Mouse (Mus musculus): Measurements from ENCODE around the gene Oas2. TPM values are rescaled to one million over a fixed set of nuclear protein-coding genes. Genes with fewer than 3 reads are reported as not detected.
A peak's percentile ranks its signal among the peaks of the same experiment; 100 is the strongest.

The Oas2 gene
- polyA plus RNA-seq, 1 experiment from 2014 or later, result 0.20 TPM

DNA sequence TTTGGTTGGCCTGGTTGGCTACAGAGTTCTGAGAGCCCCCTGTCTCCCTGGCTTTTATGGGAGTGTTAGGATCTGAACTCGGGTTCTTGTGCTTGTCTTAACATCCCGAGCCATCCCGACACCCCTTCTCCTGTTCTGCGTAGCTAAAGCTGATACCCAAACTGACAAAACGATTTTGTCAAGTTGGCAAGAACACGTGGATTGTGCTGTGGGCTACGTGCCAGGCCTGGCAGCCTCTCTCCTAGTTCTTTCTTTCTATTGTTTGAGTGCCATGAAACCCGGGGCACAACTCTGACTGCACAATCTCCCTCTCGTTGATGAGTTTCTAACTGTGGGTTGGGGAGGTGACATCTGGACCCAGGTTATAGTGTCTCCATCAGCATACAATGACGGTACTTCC is 20.3 kb downstream of the Oas2 start:
- Histone ChIP-seq H3K9me3 (replicated peaks) (no peaks in the 10 kb centered on the region), H3K27me3 (replicated peaks) (no peaks in the 10 kb centered on the region), H3K4me1 (no peaks in the 10 kb centered on the region), H3K4me2 (no peak overlapping the region), H3K9ac (replicated peaks) (no peak overlapping the region), H3K36me3 (no peaks in the 10 kb centered on the region), H3K27ac (replicated peaks) (no peak overlapping the region), H3K4me3 (replicated peaks) (no peak overlapping the region)
- no peak for ATAC-seq (ENCODE audit: low FRiP score)
- 60% methylated on average over 10 of the region's 10 CpGs for WGBS

DNA sequence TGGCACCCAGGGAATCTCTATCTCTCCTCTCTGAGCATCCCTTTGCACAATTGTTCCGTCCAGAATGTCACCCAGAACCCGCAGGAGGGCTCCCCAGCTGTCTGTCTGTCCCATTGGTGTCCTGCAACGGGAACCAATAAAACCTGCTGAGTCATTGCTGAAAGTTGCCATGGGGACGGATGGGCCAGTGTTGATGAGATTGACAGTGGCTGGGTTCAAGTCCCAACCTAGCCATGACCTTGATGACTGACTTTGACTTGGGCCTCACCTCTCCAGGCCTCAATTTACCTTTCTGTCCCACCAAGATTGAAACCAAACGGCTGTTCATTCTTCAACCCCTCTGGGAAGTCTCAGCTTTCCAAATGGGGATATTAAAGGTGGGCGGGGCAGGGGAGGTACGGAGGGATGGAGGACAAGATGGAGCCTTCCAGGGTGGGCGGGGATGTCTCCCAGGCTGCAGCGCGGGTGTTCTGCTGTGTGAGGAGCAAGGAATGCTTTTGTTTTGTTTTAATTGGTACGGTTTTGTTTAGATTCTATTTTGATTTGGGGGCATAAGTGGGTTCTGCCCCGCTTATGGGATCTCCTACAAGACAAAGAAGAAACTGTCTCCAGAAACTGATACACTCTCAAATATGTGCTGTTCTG is 23.7 kb downstream of the Oas2 start:
- H3K9me3 ChIP-seq (replicated peaks), result no peaks in the 10 kb centered on the region
- no peak overlapping the region for H3K4me2 ChIP-seq
- H3K9ac ChIP-seq (replicated peaks), result no peak overlapping the region
- ATAC-seq (ENCODE audit: low FRiP score), result no peak
- no peaks in the 10 kb centered on the region for H3K36me3 ChIP-seq
- no peak overlapping the region for H3K27ac ChIP-seq (replicated peaks)
- H3K4me1 ChIP-seq, result no peaks in the 10 kb centered on the region
- WGBS, result 48% methylated on average over 12 of the region's 12 CpGs
- no peak overlapping the region for H3K4me3 ChIP-seq (replicated peaks)
- no peaks in the 10 kb centered on the region for H3K27me3 ChIP-seq (replicated peaks)

DNA sequence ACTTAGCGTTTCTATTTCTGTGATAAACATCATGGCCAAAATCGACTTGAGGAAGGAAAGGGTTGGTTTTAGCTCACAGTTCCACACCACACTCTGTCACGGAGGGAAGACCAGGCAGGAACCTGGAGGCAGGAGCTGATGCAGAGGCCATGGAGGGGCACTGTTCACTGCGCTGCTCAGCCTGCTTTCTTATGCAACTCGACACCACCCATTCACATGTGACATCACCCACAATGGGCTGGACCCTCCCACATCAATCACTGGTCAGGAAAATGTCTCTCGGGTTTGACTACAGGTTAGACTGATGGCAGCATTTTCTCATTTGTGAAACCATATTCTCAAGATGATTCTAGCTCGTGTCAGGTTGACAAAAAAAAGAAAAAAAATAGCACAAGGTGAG is 28.6 kb downstream of the Oas2 start:
- H3K9ac ChIP-seq (replicated peaks), result no peak overlapping the region
- no peak for ATAC-seq (ENCODE audit: low FRiP score)
- 61% methylated on average over 7 of the region's 7 CpGs for WGBS

DNA sequence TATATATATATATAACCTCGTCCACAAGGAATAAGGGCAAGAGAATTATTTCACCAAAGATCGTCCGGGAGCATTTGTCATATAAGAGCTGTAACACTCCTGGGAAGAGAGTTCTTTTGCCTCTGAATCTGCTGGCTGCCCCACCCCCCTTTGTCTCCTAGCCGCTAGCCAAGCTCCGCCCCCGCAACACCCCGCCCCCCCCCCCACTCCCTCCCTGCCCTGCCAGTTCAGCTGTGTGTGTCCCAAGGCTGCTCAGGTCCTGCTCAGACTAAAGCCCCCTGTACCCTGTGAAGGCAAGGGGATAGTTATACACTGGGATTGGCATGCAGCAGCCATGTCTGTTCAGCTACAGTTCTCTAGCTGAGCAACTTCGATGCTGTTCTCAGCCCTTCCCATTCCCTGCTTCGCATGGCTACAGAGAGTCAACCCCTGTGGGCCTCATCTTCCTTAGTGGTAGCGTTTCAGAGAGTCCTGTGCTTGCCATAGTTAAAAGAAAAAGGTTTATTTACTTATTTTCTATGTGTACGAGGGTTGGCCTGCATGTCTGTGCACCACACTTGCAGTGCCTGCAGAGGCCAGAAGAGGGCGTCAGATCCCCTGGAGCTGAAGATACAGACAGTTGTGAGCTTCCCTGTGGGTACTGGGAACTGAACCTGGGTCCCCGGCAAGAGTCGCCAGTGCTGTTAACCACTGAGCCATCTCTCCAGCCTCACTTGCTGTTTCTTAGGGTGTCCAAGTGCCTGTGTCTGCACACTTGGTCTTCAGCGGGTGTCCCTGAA is 30.9 kb downstream of the Oas2 start:
- Histone ChIP-seq H3K4me1 (peaks cover 5% of the 10 kb centered on the region), H3K27me3 (replicated peaks) (peaks cover 14% of the 10 kb centered on the region), H3K9me3 (replicated peaks) (no peaks in the 10 kb centered on the region), H3K36me3 (no peaks in the 10 kb centered on the region), H3K27ac (replicated peaks) (no peak overlapping the region), H3K9ac (replicated peaks) (no peak overlapping the region), H3K4me3 (replicated peaks) (no peak overlapping the region), H3K4me2 (no peak overlapping the region)
- WGBS, result 53% methylated on average over 14 of the region's 15 CpGs
- ATAC-seq (ENCODE audit: low FRiP score), result no peak

More for the DNA sequence above, 28.6 kb downstream of the Oas2 start:
- Histone ChIP-seq H3K27me3 (replicated peaks) (0 out of 2 replicates have a peak, but pooled peaks cover 5% of the 10 kb centered on the region), H3K4me2 (no peak overlapping the region), H3K4me1 (no peaks in the 10 kb centered on the region), H3K27ac (replicated peaks) (no peak overlapping the region), H3K36me3 (no peaks in the 10 kb centered on the region), H3K9me3 (replicated peaks) (no peaks in the 10 kb centered on the region), H3K4me3 (replicated peaks) (no peak overlapping the region)

DNA sequence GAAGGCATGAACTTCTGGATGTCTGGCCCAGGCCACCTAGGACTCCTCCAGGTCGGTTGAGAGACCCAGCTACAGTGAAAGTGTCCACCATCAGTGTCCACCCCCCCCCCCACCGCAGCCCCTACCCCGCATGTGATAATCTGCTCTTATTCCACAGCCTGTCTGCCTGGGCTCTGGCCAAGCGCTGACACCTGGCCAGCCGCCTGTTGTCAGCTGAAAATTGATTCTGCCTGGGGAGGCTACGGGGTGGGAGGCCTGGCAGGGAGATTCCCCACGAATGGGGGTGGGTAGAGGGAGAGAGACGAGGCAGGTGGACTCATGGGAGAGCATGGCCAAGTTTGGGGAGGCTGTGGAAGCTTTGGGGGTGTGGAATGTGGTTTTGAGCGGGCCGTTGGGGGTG is 32.5 kb downstream of the Oas2 start:
- Histone ChIP-seq H3K4me2 (no peak overlapping the region), H3K9me3 (replicated peaks) (no peaks in the 10 kb centered on the region), H3K27me3 (replicated peaks) (peaks cover 26% of the 10 kb centered on the region), H3K27ac (replicated peaks) (no peak overlapping the region), H3K9ac (replicated peaks) (no peak overlapping the region), H3K4me3 (replicated peaks) (no peak overlapping the region), H3K36me3 (no peaks in the 10 kb centered on the region), H3K4me1 (peaks cover 11% of the 10 kb centered on the region)
- WGBS, result 77% methylated on average over 10 of the region's 10 CpGs
- no peak for ATAC-seq (ENCODE audit: low FRiP score)

DNA sequence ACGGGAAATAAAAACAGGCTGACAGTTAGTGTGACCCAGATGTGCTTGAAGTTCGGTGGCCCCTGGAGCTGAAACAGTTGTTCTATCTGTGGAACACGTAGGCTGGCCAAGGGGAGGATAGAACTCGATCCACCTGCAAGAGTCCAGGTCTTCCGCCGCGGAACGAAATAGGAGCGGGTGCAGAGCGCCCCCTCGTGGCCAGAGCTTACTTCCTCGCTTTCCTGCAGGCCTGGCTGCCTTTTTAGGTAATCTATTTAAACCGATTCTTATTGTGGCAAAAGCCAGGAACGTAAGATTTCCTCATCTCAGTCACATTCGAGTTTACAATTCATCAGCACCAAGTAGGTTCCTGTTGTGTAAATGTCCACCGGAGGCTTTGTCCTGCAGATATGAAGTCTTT is 35.3 kb downstream of the Oas2 start:
- Histone ChIP-seq H3K4me1 (peaks cover 30% of the 10 kb centered on the region), H3K4me3 (replicated peaks) (no peak overlapping the region), H3K36me3 (no peaks in the 10 kb centered on the region), H3K27me3 (replicated peaks) (peaks cover 26% of the 10 kb centered on the region), H3K9ac (replicated peaks) (no peak overlapping the region), H3K27ac (replicated peaks) (no peak overlapping the region), H3K9me3 (replicated peaks) (no peaks in the 10 kb centered on the region), H3K4me2 (peak overlapping the region; percentile 28)
- 3% methylated on average over 16 of the region's 16 CpGs for WGBS
- ATAC-seq (ENCODE audit: low FRiP score), result no peak

DNA sequence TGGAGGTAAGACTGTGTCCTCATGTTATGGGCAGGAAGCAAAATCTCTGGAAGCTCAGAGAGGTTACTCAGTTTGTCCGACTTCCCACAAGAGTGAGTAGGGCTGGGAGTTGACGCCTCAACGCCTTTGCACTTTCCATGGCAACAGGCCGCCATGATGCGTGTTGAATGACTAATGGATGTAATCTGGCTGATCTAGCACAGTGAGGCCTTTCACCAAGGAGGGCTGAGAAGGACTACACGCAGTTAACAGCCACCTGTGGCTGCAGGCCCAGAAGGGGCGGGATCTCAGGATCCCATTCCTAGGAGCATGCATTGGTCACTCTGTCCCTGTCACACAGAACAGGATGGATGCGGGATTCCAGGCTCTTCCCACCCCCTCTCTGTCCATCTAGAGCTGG is 36.9 kb downstream of the Oas2 start:
- Histone ChIP-seq H3K27me3 (replicated peaks) (peaks cover 26% of the 10 kb centered on the region), H3K27ac (replicated peaks) (no peak overlapping the region), H3K4me1 (peaks cover 46% of the 10 kb centered on the region), H3K9me3 (replicated peaks) (no peaks in the 10 kb centered on the region), H3K4me2 (no peak overlapping the region; the same call in 1 of the 2 replicates), H3K4me3 (replicated peaks) (no peak overlapping the region), H3K9ac (replicated peaks) (no peak overlapping the region), H3K36me3 (no peaks in the 10 kb centered on the region)
- ATAC-seq (ENCODE audit: low FRiP score), result no peak
- 52% methylated on average over 8 of the region's 8 CpGs for WGBS

DNA sequence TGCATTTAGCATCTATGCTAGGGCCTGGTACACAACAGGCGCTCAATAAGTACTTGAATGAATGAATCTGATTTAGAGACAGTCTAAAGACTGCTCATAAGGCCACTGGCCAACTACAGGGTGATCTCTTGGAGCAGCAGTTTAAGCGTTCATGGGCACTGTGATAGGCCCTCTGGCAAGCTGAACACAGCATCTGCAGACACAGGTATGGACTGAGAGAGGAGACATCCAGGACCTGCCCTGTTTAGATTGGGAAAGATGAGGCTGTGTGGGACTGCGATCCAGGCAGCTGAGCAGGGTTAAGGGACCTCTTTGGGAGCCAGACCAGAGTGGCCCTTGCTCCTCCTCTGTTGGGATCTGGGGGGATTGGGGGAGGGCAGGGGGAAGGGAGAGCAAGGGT is 37.8 kb downstream of the Oas2 start, which contains the start of gene Dtx1:
Dtx1 (minus strand) TSS at position 101 of the 400 bp plus-strand sequence.
- H3K9me3 ChIP-seq (replicated peaks), result no peaks in the 10 kb centered on the region
- WGBS, result 29% methylated on average over 3 of the region's 3 CpGs
- ATAC-seq (ENCODE audit: low FRiP score), result peak; percentile 5; the same call in 1 of the 2 replicates
- peaks cover 26% of the 10 kb centered on the region for H3K27me3 ChIP-seq (replicated peaks)
- peaks cover 55% of the 10 kb centered on the region for H3K4me1 ChIP-seq
- H3K9ac ChIP-seq (replicated peaks), result peak within 1 kb of the TSS; percentile 96
- no peaks in the 10 kb centered on the region for H3K36me3 ChIP-seq
- peak within 1 kb of the TSS; percentile 89 for H3K27ac ChIP-seq (replicated peaks)
- peak within 1 kb of the TSS; percentile 93 for H3K4me2 ChIP-seq
- peak within 1 kb of the TSS; percentile 76 for H3K4me3 ChIP-seq (replicated peaks)

DNA sequence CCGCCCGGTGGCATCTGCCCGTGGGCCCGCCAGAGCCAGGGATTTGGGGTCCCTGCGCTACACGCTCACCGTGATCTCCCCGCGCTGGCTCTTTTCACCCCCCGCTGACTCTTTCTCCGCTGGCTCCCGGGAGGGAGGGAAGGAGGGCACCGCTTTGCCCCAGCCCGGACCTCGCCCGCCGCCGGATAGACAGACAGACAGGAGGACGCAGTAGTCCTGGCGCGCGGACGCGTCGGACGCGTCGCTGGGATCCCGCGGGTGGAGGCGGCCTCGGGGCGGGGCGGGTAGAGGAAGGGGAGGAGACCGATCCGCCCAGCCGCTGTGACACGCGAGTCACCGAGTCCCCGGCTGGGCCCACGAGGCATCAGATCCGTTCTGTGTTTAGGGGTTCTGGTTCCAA is 38.2 kb downstream of the Oas2 start:
- peak; percentile 60 for ATAC-seq (ENCODE audit: low FRiP score)
- Histone ChIP-seq H3K9me3 (replicated peaks) (no peaks in the 10 kb centered on the region), H3K4me2 (peak overlapping the region; percentile 93), H3K27ac (replicated peaks) (peak overlapping the region; percentile 89), H3K4me1 (peaks cover 59% of the 10 kb centered on the region), H3K9ac (replicated peaks) (peak overlapping the region; percentile 96), H3K27me3 (replicated peaks) (peaks cover 24% of the 10 kb centered on the region), H3K4me3 (replicated peaks) (peak overlapping the region; percentile 76), H3K36me3 (no peaks in the 10 kb centered on the region)
- WGBS, result under 1% methylated on average over 36 of the region's 43 CpGs

DNA sequence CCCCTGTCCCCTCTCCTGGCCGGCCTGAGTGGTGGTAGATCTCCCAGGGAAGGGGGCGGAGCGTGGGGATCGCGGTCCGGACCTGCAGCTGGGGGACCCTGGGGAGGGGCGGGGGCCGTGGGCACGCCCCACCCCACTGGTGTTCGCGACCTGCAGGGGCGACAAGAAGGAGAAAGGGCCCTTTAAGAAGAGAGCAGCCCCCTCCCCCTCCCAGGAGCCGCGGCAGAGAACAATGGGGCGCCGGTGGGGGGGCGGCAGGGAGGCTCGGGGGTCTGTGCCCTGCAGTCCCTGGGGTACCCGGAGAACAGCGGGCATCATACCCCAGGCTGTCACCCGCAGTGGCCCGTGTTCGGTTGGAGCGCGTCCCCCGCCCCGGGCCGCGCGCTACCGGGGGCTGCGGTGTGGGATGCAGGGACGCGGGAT is 38.8 kb downstream of the Oas2 start:
- peak; percentile 50 for ATAC-seq (ENCODE audit: low FRiP score)
- Histone ChIP-seq H3K27ac (replicated peaks) (peak overlapping the region; percentile 89), H3K4me3 (replicated peaks) (peak overlapping the region; percentile 76), H3K9ac (replicated peaks) (peak overlapping the region; percentile 96), H3K27me3 (replicated peaks) (peaks cover 21% of the 10 kb centered on the region), H3K9me3 (replicated peaks) (no peaks in the 10 kb centered on the region), H3K36me3 (no peaks in the 10 kb centered on the region), H3K4me1 (peaks cover 65% of the 10 kb centered on the region), H3K4me2 (peak overlapping the region; percentile 93)
- under 1% methylated on average over 28 of the region's 34 CpGs for WGBS

DNA sequence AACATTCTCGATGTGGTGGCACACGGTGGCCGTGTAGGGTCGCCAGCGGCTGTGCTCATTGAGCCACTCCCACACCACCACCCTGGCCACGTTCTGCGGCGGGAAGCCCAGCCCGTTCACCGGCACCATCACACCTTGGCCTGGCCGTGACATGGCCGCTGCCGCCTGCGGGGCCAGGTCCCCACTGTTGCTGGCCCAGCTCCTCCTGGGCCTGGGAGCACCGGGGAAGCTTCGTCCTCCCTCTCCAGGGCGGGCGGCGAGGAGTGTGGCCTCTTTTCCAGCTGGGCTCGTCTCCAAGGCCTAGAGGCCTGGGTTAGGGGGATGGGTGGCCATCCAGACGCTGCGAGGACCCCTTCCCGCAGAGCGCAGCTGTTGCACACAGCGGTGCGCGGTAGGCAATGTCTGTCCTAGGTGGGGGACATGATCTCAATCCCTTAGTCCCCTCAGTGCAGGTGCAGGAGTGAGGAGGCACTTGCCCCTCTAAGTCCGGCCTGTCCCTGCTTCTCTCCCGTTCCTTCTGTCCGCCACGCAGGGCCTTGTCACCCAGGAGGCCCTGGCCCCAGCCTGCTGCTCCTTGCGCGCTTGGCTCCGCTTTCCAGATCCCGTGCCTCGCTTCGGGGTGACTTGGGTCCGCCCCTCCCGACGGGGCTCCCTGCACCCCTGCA is 39.4 kb downstream of the Oas2 start:
- peak overlapping the region; percentile 96 for H3K9ac ChIP-seq (replicated peaks)
- WGBS, result 3% methylated on average over 38 of the region's 40 CpGs
- no peaks in the 10 kb centered on the region for H3K36me3 ChIP-seq
- H3K27ac ChIP-seq (replicated peaks), result peak overlapping the region; percentile 89
- peak overlapping the region; percentile 93 for H3K4me2 ChIP-seq
- no peaks in the 10 kb centered on the region for H3K9me3 ChIP-seq (replicated peaks)
- peaks cover 70% of the 10 kb centered on the region for H3K4me1 ChIP-seq
- ATAC-seq (ENCODE audit: low FRiP score), result peak; percentile 29
- H3K4me3 ChIP-seq (replicated peaks), result peak overlapping the region; percentile 76
- H3K27me3 ChIP-seq (replicated peaks), result peaks cover 21% of the 10 kb centered on the region

Data from neural tube, embryonic 15.5 days (tissue).